Mouse (Mus musculus) spleen, adult 18-20 months (tissue): Measurements from ENCODE around the gene Ppp2r5e.

Experiments used
- DNase-seq, 2 experiments: peaks; one replicate each; pipeline ENCODE4 v3.0.0; 2022; ENCODE audit warnings: mixed read lengths in 2 of 2

The Ppp2r5e gene

GRCm38 (mm10) chr12:75424817-75425216 is 171.2 kb downstream of the Ppp2r5e start:
- no peak for DNase-seq

GRCm38 (mm10) chr12:75424359-75424758 is 171.7 kb downstream of the Ppp2r5e start:
- no peak for DNase-seq

- DNase-seq = no peak
Observed at GRCm38 (mm10) chr12:75416681-75417080, 179.4 kb downstream of the Ppp2r5e start, which contains the start of gene Gphb5. Gphb5 (minus strand) TSS chr12:75416781.

GRCm38 (mm10) chr12:75414991-75415390 is 181.1 kb downstream of the Ppp2r5e start:
- DNase-seq = no peak

GRCm38 (mm10) chr12:75412964-75413363 is 183.1 kb downstream of the Ppp2r5e start:
- peak in 1 of 2 experiments; percentile 4 for DNase-seq
